Mouse (Mus musculus) CH12.LX (cell line): ENCODE data around the gene Sept9.

Experiments
- CTCF ChIP-seq, 2 experiments: IDR thresholded peaks in 1 of 2; conservative IDR thresholded peaks in 1 of 2; 2 replicates each; pipeline ENCODE4 v1.5.1; 2011 to 2012; ENCODE audit warnings: low read depth in 2 of 2, low read length in 2 of 2, improper control_type of control experiment in 1 of 2, inconsistent platforms in 1 of 2, mild to moderate bottlenecking in 1 of 2, moderate library complexity in 1 of 2
- HCFC1 ChIP-seq: IDR thresholded peaks from 2 replicates; pipeline ENCODE4 v1.6.1; 2012; ENCODE audit warnings: low read depth, mild to moderate bottlenecking, inconsistent platforms, low read length, improper control_type of control experiment
- MAX ChIP-seq: IDR thresholded peaks from 2 replicates; pipeline ENCODE4 v1.6.1; 2011; ENCODE audit warnings: low read length, improper control_type of control experiment
- POLR2A ChIP-seq: IDR thresholded peaks from 2 replicates; pipeline ENCODE4 v1.6.1; 2011; ENCODE audit warnings: low read depth, mild to moderate bottlenecking, improper control_type of control experiment, low read length

- TF ChIP-seq HCFC1, result no peak
- TF ChIP-seq MAX, result no peak
- TF ChIP-seq POLR2A, result no peak
- no peak for TF ChIP-seq CTCF (conservative IDR thresholded peaks at IDR 0.05 in 1 of 2, IDR thresholded peaks at IDR 0.05 in 1 of 2; ENCODE audit: low read depth in 2 of 2, low read length in 2 of 2)
Measured at GRCm38 (mm10) chr11:117163098-117163497, 36.4 kb upstream of the Sept9 start.
